Mouse (Mus musculus) small intestine, adult 2 months (tissue): ENCODE measurements around the gene Ces3a. TPM values are rescaled to one million over a fixed set of nuclear protein-coding genes. Genes with fewer than 3 reads are reported as not detected.
"Not testable (repeated sequence)": the region's sequence is repeated elsewhere in the genome, so short reads cannot be mapped to it uniquely, and the experiment has no call there.

ENCODE experiments used
- H3K27ac ChIP-seq: fragments of 200-500 bp; 2 replicates; pipeline ENCODE4 v1.5.1; 2012; ENCODE audit warnings: low read depth, low read length, control low read depth, inconsistent platforms; ENCODE audit not compliant: insufficient read depth
- H3K27me3 ChIP-seq: fragments of 200-500 bp; 2 replicates; pipeline ENCODE4 v1.6.1; 2012; ENCODE audit warnings: mild to moderate bottlenecking, moderate library complexity, low read length, inconsistent platforms; ENCODE audit not compliant: control insufficient read depth, insufficient read depth
- H3K36me3 ChIP-seq: fragments of 200-500 bp; 2 replicates; pipeline ENCODE4 v1.6.1; 2012; ENCODE audit warnings: mild to moderate bottlenecking, low read length, control low read depth, inconsistent platforms; ENCODE audit not compliant: control insufficient read depth, insufficient read depth
- H3K4me1 ChIP-seq: fragments of 200-500 bp; 2 replicates; pipeline ENCODE4 v1.6.1; 2012; ENCODE audit warnings: low read length, inconsistent platforms, mixed read lengths; ENCODE audit not compliant: control insufficient read depth, insufficient read depth, insufficient read length
- H3K4me3 ChIP-seq: fragments of 200-500 bp; 2 replicates; pipeline ENCODE4 v1.5.1; 2012; ENCODE audit warnings: low read depth, mild to moderate bottlenecking, control low read depth, inconsistent platforms, low read length, moderate library complexity
- CTCF ChIP-seq: fragments of 200-500 bp; IDR thresholded peaks from 2 replicates; pipeline ENCODE4 v1.5.1; 2012; ENCODE audit warnings: low read depth, mild to moderate bottlenecking, control low read depth, inconsistent platforms, low read length, moderate library complexity, mixed read lengths; ENCODE audit not compliant: insufficient replicate concordance, insufficient read length; ENCODE audit errors: extremely low read depth
- POLR2A ChIP-seq: fragments of 200-500 bp; IDR thresholded peaks from 2 replicates; pipeline ENCODE4 v1.6.1; 2012; ENCODE audit warnings: low read depth, mild to moderate bottlenecking, control low read depth, inconsistent platforms, low read length, moderate library complexity
- WGBS: fragments of 180-500 bp; shearing (Covaris S2); methylation state at CpG from one replicate; pipeline ENCODE4 v1.1.7; 2018; 5-methylcytosine and 5-hydroxymethylcytosine counted together
- polyA plus RNA-seq: library from polyadenylated mRNA; depleted of rRNA; stranded (reverse); fragments of >200 nt; gene quantifications from 2 replicates; pipeline ENCODE4 v1.2.3, GENCODE M21; 2012

Gene Ces3a
- polyA plus RNA-seq, 1 experiment = 0.22 TPM

- Histone ChIP-seq H3K4me3 (no peak overlapping the region), H3K27me3 (no peaks in the 10 kb centered on the region), H3K36me3 (no peaks in the 10 kb centered on the region), H3K4me1 (peaks cover 3% of the 10 kb centered on the region; the same call in 1 of the 2 replicates), H3K27ac (no peak overlapping the region)
- WGBS = 93% methylated on average over 4 of the region's 4 CpGs
- TF ChIP-seq POLR2A = no peak
- TF ChIP-seq CTCF = no peak
Measured at GRCm38 (mm10) chr8:105076601-105077000, 28.2 kb downstream of the Ces3a start.

DNA sequence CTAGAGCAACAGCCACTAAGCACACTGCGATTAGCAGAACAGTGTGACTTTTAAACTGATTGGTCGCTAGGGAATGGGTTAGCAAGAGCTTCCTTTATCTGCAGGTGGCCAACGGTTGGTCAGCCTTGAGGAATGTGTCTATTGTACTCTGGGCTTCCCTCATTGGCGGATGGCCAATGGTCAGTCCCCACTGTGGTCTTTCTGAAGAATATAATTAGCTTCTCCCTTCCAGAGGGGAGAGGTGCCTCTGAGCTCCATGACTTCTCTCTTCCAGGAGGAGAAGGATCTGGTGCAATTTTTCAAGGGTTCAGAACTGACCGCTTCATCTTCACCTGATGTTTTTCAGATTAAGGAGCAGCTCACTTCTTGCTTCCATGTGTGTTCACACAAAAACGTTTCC lies 28.7 kb downstream of the Ces3a start:
- TF ChIP-seq CTCF = no peak
- 72% methylated on average over 6 of the region's 6 CpGs for WGBS
- Histone ChIP-seq H3K27ac (no peak overlapping the region), H3K4me3 (no peak overlapping the region), H3K27me3 (no peaks in the 10 kb centered on the region), H3K4me1 (peaks cover 3% of the 10 kb centered on the region; the same call in 1 of the 2 replicates), H3K36me3 (no peaks in the 10 kb centered on the region)

DNA sequence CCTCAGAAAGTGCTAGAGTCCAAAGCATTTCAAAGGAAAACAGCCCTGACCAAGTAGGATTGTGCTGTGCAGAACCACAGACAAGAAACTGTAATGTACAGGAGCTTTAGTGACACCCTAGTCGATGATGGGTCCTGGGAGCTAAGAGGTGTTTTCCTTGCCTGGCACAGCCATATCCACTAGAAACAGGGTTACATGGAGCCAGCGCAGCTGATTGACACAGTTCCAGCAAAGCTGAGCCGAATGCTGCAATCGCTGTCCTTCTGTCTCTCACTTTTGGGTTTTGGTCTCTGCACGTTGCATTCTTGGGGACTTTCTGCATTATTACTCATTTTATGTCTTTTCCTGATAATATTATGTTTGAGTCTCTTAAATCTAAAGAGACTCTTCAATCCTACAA lies 30.2 kb downstream of the Ces3a start:
- 88% methylated on average over 5 of the region's 5 CpGs for WGBS
- Histone ChIP-seq H3K4me3 (no peak overlapping the region), H3K4me1 (peaks cover 6% of the 10 kb centered on the region; the same call in 1 of the 2 replicates), H3K36me3 (no peaks in the 10 kb centered on the region), H3K27me3 (no peaks in the 10 kb centered on the region), H3K27ac (no peak overlapping the region)
- TF ChIP-seq POLR2A (no peak), CTCF (no peak)

- Histone ChIP-seq H3K4me1 (peaks cover 9% of the 10 kb centered on the region; the same call in 1 of the 2 replicates), H3K36me3 (no peaks in the 10 kb centered on the region), H3K27me3 (no peaks in the 10 kb centered on the region), H3K27ac (no peak overlapping the region), H3K4me3 (no peak overlapping the region)
- no peak for TF ChIP-seq POLR2A
- TF ChIP-seq CTCF = no peak
- WGBS = 17% methylated on average over 5 of the region's 5 CpGs
Measured at GRCm38 (mm10) chr8:105080814-105081336, 32.5 kb downstream of the Ces3a start.

- 33% methylated on average over 7 of the region's 7 CpGs for WGBS
- Histone ChIP-seq H3K4me3 (no peak within 1 kb of the TSS), H3K4me1 (peaks cover 9% of the 10 kb centered on the region; the same call in 1 of the 2 replicates), H3K36me3 (no peaks in the 10 kb centered on the region), H3K27me3 (no peaks in the 10 kb centered on the region), H3K27ac (no peak within 1 kb of the TSS)
- TF ChIP-seq CTCF (no peak), POLR2A (no peak)
Measured at GRCm38 (mm10) chr8:105083449-105084050, 35.1 kb downstream of the Ces3a start, which contains the start of gene Ces3b. Ces3b (plus strand) TSS chr8:105083753.

GRCm38 (mm10) chr8:105088166-105088565 lies 39.8 kb downstream of the Ces3a start:
- not testable (repeated sequence) for H3K36me3 ChIP-seq, H3K4me1 ChIP-seq, H3K4me3 ChIP-seq, H3K27me3 ChIP-seq, H3K27ac ChIP-seq
- WGBS = 81% methylated on average over 5 of the region's 5 CpGs

DNA sequence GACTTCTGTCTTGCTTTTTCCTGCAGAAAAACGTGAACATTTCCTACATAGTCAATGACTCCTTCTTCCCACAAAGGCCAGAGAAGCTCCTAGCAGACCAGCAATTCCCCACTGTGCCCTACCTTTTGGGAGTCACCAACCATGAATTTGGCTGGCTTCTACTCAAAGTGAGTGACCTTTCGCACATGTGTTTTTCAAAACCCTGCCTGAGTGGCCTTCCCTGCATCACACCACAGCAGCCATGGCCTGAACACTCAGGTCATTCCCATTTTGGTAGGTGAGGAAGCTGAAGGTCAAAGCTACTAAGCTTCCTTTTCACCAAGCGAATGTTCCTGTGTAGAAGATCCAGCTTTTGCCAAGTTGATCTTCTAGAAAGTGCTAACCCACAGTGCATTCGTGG lies 40.2 kb downstream of the Ces3a start:
- WGBS = 77% methylated on average over 4 of the region's 4 CpGs
- TF ChIP-seq POLR2A (no peak), CTCF (no peak)
- no peaks in the 10 kb centered on the region for H3K27me3 ChIP-seq
- no peak overlapping the region for H3K27ac ChIP-seq
- no peak overlapping the region for H3K4me3 ChIP-seq
- H3K4me1 ChIP-seq = peaks cover 2% of the 10 kb centered on the region; the same call in 1 of the 2 replicates
- no peaks in the 10 kb centered on the region for H3K36me3 ChIP-seq

DNA sequence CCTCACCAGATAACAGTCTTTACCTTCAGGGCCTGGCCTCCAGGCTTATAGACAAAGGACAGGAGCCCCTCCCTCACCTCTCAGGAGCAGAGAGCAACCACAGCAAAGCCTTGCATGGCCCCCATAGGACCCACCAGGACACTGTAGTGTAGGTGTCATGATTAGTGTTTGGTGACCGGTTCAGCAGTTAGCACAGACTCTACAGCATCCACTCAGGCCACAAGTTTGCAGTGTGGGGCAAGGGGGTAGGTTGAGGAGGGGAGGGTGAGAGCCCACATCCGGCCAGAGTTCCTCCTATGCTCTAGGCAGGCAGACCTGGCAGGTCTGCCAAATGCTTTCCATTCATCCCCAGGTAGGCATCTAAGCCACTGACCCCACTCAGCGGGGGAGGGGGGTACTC lies 45.6 kb downstream of the Ces3a start:
- 84% methylated on average over 3 of the region's 3 CpGs for WGBS
- no peaks in the 10 kb centered on the region for H3K36me3 ChIP-seq
- H3K27me3 ChIP-seq = no peaks in the 10 kb centered on the region
- no peak for TF ChIP-seq CTCF
- H3K4me3 ChIP-seq = no peak overlapping the region
- H3K4me1 ChIP-seq = peaks cover 3% of the 10 kb centered on the region; the same call in 1 of the 2 replicates
- H3K27ac ChIP-seq = no peak overlapping the region

DNA sequence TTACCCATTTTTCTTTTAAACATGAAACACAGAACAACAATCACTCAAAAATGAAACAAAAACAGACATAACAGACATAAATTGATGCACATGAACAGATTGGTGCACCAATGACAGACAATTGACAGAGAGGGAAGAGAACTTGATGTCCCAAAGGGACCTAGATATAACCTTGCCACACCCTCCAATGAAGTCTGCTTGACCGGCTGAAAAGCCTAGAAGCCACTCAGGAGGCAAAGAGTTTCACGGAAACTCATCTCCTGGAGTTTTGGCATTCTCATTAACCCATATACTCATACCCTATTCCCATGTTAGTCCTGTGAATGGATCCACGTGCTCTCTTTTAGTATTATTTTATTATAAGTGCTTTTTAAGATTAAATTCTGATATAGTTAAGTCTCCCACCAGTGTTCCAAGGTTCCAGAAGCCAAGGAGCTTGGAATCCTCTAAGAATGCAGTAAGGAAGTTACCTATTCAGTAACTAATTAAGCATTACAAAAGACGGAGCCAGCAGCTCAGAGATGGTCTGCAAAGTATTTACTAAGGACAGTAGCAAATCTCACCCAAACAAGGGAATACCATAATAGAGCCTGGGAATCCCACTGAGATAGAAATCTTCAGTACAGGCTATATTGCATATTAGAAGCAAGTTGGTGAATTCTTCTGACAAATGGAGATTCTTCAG lies 53.8 kb downstream of the Ces3a start:
- not testable (repeated sequence) for H3K27me3 ChIP-seq, H3K4me3 ChIP-seq, H3K27ac ChIP-seq, H3K4me1 ChIP-seq, H3K36me3 ChIP-seq
- 89% methylated on average over 4 of the region's 4 CpGs for WGBS

- not testable (repeated sequence) for H3K27me3 ChIP-seq, H3K4me3 ChIP-seq, H3K27ac ChIP-seq, H3K36me3 ChIP-seq, H3K4me1 ChIP-seq
- 28% methylated on average over 5 of the region's 5 CpGs for WGBS
Measured at GRCm38 (mm10) chr8:105103701-105104100, 55.3 kb downstream of the Ces3a start.
